Mouse (Mus musculus) forebrain, embryonic 11.5 days (tissue): ENCODE data around the gene 4930402F06Rik. TPM values are rescaled to one million over a fixed set of nuclear protein-coding genes. Genes with fewer than 3 reads are reported as not detected.

ENCODE experiments used
- ATAC-seq: fragments of 200-750 bp; cut with Nextera tagmentation; replicated peaks from 2 replicates; pipeline ENCODE4 v1.8.0; 2017; ENCODE audit warnings: moderate TSS enrichment; ENCODE audit not compliant: low FRiP score
- DNase-seq: peaks from one replicate; pipeline ENCODE4 v3.0.0-alpha.2; 2017; ENCODE audit warnings: low spot score
- H3K27ac ChIP-seq: fragments of 300-500 bp; sonication (generic); 2 replicates; pipeline ENCODE4 v1.5.1; 2014; ENCODE audit warnings: low read depth, low read length
- H3K27me3 ChIP-seq: fragments of 300-500 bp; sonication (generic); 2 replicates; pipeline ENCODE4 v1.6.1; 2014; ENCODE audit warnings: mild to moderate bottlenecking, low read length, mixed read lengths; ENCODE audit not compliant: control insufficient read depth, insufficient read depth
- H3K36me3 ChIP-seq: fragments of 300-500 bp; sonication (generic); 2 replicates; pipeline ENCODE4 v1.6.1; 2014; ENCODE audit warnings: mild to moderate bottlenecking, low read length, moderate library complexity, mixed read lengths; ENCODE audit not compliant: control insufficient read depth, insufficient read depth
- H3K4me1 ChIP-seq: fragments of 300-500 bp; sonication (generic); replicated peaks from 2 replicates; pipeline ENCODE4 v1.6.1; 2014; ENCODE audit warnings: low read length, mixed read lengths; ENCODE audit not compliant: control insufficient read depth, insufficient read depth
- H3K4me2 ChIP-seq: fragments of 300-500 bp; sonication (generic); 2 replicates; pipeline ENCODE4 v1.6.1; 2014; ENCODE audit warnings: low read depth, mild to moderate bottlenecking, low read length, moderate library complexity, mixed read lengths; ENCODE audit not compliant: severe bottlenecking
- H3K4me3 ChIP-seq: fragments of 300-500 bp; sonication (generic); 2 replicates; pipeline ENCODE4 v1.5.1; 2014; ENCODE audit warnings: low read depth, low read length
- H3K9ac ChIP-seq: fragments of 300-500 bp; sonication (generic); 2 replicates; pipeline ENCODE4 v1.6.1; 2014; ENCODE audit warnings: low read length
- H3K9me3 ChIP-seq: fragments of 300-500 bp; sonication (generic); 2 replicates; pipeline ENCODE4 v1.6.1; 2016; ENCODE audit warnings: low read length, mixed read lengths; ENCODE audit not compliant: control insufficient read depth
- WGBS: fragments of 180-500 bp; shearing (Covaris S2); extraction: QIAGEN DNeasy Blood & Tissue Kit; methylation state at CpG from one replicate; pipeline ENCODE4 v1.1.7; 2014; 5-methylcytosine and 5-hydroxymethylcytosine counted together
- polyA plus RNA-seq: library from polyadenylated mRNA; unstranded; fragments of >200 nt; fragmentation: Nextera tagmentation; extraction: Ambion mirVana; gene quantifications from 2 replicates; pipeline ENCODE4 v1.2.1, GENCODE M21; 2014

The 4930402F06Rik gene
- polyA plus RNA-seq, 1 experiment from 2014 or later, result not detected

GRCm38 (mm10) chr2:35397590-35398173, 707 bp upstream of the 4930402F06Rik start:
- DNase-seq (peak; percentile 67), ATAC-seq (no peak)
- 58% methylated on average over 11 of the region's 11 CpGs for WGBS
- no peak overlapping the region for H3K27ac ChIP-seq
- no peaks in the 10 kb centered on the region for H3K27me3 ChIP-seq
- H3K36me3 ChIP-seq, result no peaks in the 10 kb centered on the region
- H3K9ac ChIP-seq, result no peak overlapping the region
- H3K9me3 ChIP-seq, result no peaks in the 10 kb centered on the region
- H3K4me3 ChIP-seq, result no peak overlapping the region
- no peaks in the 10 kb centered on the region for H3K4me1 ChIP-seq
- H3K4me2 ChIP-seq, result no peak overlapping the region

- Histone ChIP-seq H3K4me2 (no peak overlapping the region), H3K9me3 (no peaks in the 10 kb centered on the region), H3K27me3 (no peaks in the 10 kb centered on the region), H3K27ac (no peak overlapping the region), H3K4me3 (no peak overlapping the region), H3K9ac (no peak overlapping the region), H3K36me3 (no peaks in the 10 kb centered on the region), H3K4me1 (no peaks in the 10 kb centered on the region)
- 90% methylated on average over 9 of the region's 9 CpGs for WGBS
- no peak for ATAC-seq
- DNase-seq, result no peak
Measured at GRCm38 (mm10) chr2:35385441-35385871, 11.5 kb downstream of the 4930402F06Rik start.

- H3K27ac ChIP-seq, result no peak overlapping the region
- H3K4me2 ChIP-seq, result no peak overlapping the region
- no peak overlapping the region for H3K4me3 ChIP-seq
- H3K9ac ChIP-seq, result no peak overlapping the region
- DNase-seq (no peak), ATAC-seq (no peak)
- no peaks in the 10 kb centered on the region for H3K9me3 ChIP-seq
- 77% methylated on average over 9 of the region's 9 CpGs for WGBS
- H3K27me3 ChIP-seq, result no peaks in the 10 kb centered on the region
- no peaks in the 10 kb centered on the region for H3K4me1 ChIP-seq
- H3K36me3 ChIP-seq, result no peaks in the 10 kb centered on the region
Measured at GRCm38 (mm10) chr2:35379306-35379705, 17.7 kb downstream of the 4930402F06Rik start.

GRCm38 (mm10) chr2:35377600-35377999, 19.4 kb downstream of the 4930402F06Rik start:
- Histone ChIP-seq H3K27ac (no peak overlapping the region), H3K4me1 (no peaks in the 10 kb centered on the region), H3K9ac (no peak overlapping the region), H3K9me3 (no peaks in the 10 kb centered on the region), H3K4me2 (no peak overlapping the region), H3K4me3 (no peak overlapping the region), H3K27me3 (no peaks in the 10 kb centered on the region), H3K36me3 (no peaks in the 10 kb centered on the region)
- ATAC-seq, result no peak
- 83% methylated on average over 6 of the region's 6 CpGs for WGBS
- DNase-seq, result no peak

GRCm38 (mm10) chr2:35373003-35373402, 24.0 kb downstream of the 4930402F06Rik start:
- WGBS, result 11% methylated on average over 3 of the region's 3 CpGs
- DNase-seq (peak; percentile 67), ATAC-seq (no peak)
- no peak overlapping the region for H3K27ac ChIP-seq
- H3K36me3 ChIP-seq, result no peaks in the 10 kb centered on the region
- no peaks in the 10 kb centered on the region for H3K4me1 ChIP-seq
- H3K4me2 ChIP-seq, result no peak overlapping the region
- no peaks in the 10 kb centered on the region for H3K27me3 ChIP-seq
- no peaks in the 10 kb centered on the region for H3K9me3 ChIP-seq
- H3K9ac ChIP-seq, result no peak overlapping the region
- no peak overlapping the region for H3K4me3 ChIP-seq

- H3K4me1 ChIP-seq, result no peaks in the 10 kb centered on the region
- H3K4me2 ChIP-seq, result no peak overlapping the region
- DNase-seq (no peak), ATAC-seq (no peak)
- no peak overlapping the region for H3K9ac ChIP-seq
- no peaks in the 10 kb centered on the region for H3K27me3 ChIP-seq
- no peaks in the 10 kb centered on the region for H3K9me3 ChIP-seq
- H3K27ac ChIP-seq, result no peak overlapping the region
- H3K4me3 ChIP-seq, result no peak overlapping the region
- H3K36me3 ChIP-seq, result no peaks in the 10 kb centered on the region
Measured at GRCm38 (mm10) chr2:35370686-35371085, 26.3 kb downstream of the 4930402F06Rik start.

- WGBS, result 82% methylated on average over 2 of the region's 2 CpGs
- Histone ChIP-seq H3K9ac (no peak within 1 kb of the TSS), H3K4me1 (no peaks in the 10 kb centered on the region), H3K9me3 (no peaks in the 10 kb centered on the region), H3K4me2 (no peak within 1 kb of the TSS), H3K27me3 (no peaks in the 10 kb centered on the region), H3K36me3 (no peaks in the 10 kb centered on the region), H3K27ac (no peak within 1 kb of the TSS), H3K4me3 (no peak within 1 kb of the TSS)
- DNase-seq (no peak), ATAC-seq (no peak)
Measured at GRCm38 (mm10) chr2:35367629-35368028, 29.3 kb downstream of the 4930402F06Rik start, which contains the start of gene 4930568D16Rik. 4930568D16Rik (minus strand) TSS chr2:35367729.

GRCm38 (mm10) chr2:35349184-35349583, 47.8 kb downstream of the 4930402F06Rik start:
- no peak for ATAC-seq
- Histone ChIP-seq H3K4me1 (no peaks in the 10 kb centered on the region), H3K9me3 (no peaks in the 10 kb centered on the region), H3K4me2 (no peak overlapping the region), H3K36me3 (no peaks in the 10 kb centered on the region), H3K9ac (no peak overlapping the region), H3K27ac (no peak overlapping the region), H3K27me3 (no peaks in the 10 kb centered on the region), H3K4me3 (no peak overlapping the region)
- DNase-seq, result no peak
- 66% methylated on average over 5 of the region's 5 CpGs for WGBS

GRCm38 (mm10) chr2:35345984-35346383, 51.0 kb downstream of the 4930402F06Rik start:
- Histone ChIP-seq H3K36me3 (no peaks in the 10 kb centered on the region), H3K27me3 (no peaks in the 10 kb centered on the region), H3K27ac (no peak overlapping the region), H3K9me3 (no peaks in the 10 kb centered on the region), H3K9ac (no peak overlapping the region), H3K4me2 (no peak overlapping the region), H3K4me3 (no peak overlapping the region), H3K4me1 (no peaks in the 10 kb centered on the region)
- WGBS, result 73% methylated on average over 2 of the region's 2 CpGs
- DNase-seq (no peak), ATAC-seq (no peak)
